Mouse (Mus musculus) lung, adult 2 months (tissue): ENCODE results near the gene Dkkl1.

Experiments used
- CTCF ChIP-seq: fragments of 200-500 bp; IDR thresholded peaks from 2 replicates; pipeline ENCODE4 v1.5.1; 2011; ENCODE audit warnings: mild to moderate bottlenecking, low read length, control low read depth; ENCODE audit not compliant: insufficient read depth
- POLR2A ChIP-seq: fragments of 200-500 bp; IDR thresholded peaks from 2 replicates; pipeline ENCODE4 v1.6.1; 2011; ENCODE audit warnings: low read depth, mild to moderate bottlenecking, control low read depth, low read length, borderline replicate concordance; ENCODE audit errors: extremely low read depth

GRCm38 (mm10) chr7:45175398-45175797 lies 36.5 kb downstream of the Dkkl1 start:
- no peak for TF ChIP-seq POLR2A
- no peak for TF ChIP-seq CTCF
